Mouse (Mus musculus) liver, embryonic 14.5 days (tissue): ENCODE results near the gene Rbp7.

Source experiments
- CTCF ChIP-seq: IDR thresholded peaks from 2 replicates; pipeline ENCODE4 v1.5.1; 2016; ENCODE audit warnings: antibody characterized with exemption, low read depth, control low read depth
- EP300 ChIP-seq: IDR thresholded peaks from 2 replicates; pipeline ENCODE4 v1.6.1; 2016; ENCODE audit warnings: antibody characterized with exemption, low read depth

GRCm38 (mm10) chr4:149415651-149416169 is 39.1 kb downstream of the Rbp7 start:
- no peak for TF ChIP-seq CTCF
- no peak for TF ChIP-seq EP300
